Mouse (Mus musculus) kidney, postnatal 10 days (tissue): ENCODE measurements around the gene Lgi1.

ENCODE experiments used
- DNase-seq: peaks from one replicate; pipeline ENCODE4 v3.0.0; 2021; ENCODE audit warnings: mixed read lengths

The Lgi1 gene

GRCm38 (mm10) chr19:38264505-38265500, at the start of gene Lgi1:
Gene Lgi1, plus strand, starts transcription at chr19:38264536.
- DNase-seq: no peak

- no peak for DNase-seq
These were observed 46.6 kb upstream of the Lgi1 start for GRCm38 (mm10) chr19:38217696-38218095.

- no peak for DNase-seq
These were observed 40.9 kb upstream of the Lgi1 start for GRCm38 (mm10) chr19:38223356-38223904.

GRCm38 (mm10) chr19:38223905-38224684, 40.2 kb upstream of the Lgi1 start, which contains the start of gene Fra10ac1:
Gene Fra10ac1, minus strand, starts transcription at chr19:38224156.
- DNase-seq: peak; percentile 94

GRCm38 (mm10) chr19:38224685-38225060, 39.7 kb upstream of the Lgi1 start:
- no peak for DNase-seq

- DNase-seq: peak; percentile 21
These were observed 35.6 kb upstream of the Lgi1 start for GRCm38 (mm10) chr19:38228699-38229098.

- peak; percentile 27 for DNase-seq
These were observed 32.2 kb upstream of the Lgi1 start for GRCm38 (mm10) chr19:38232087-38232486.

GRCm38 (mm10) chr19:38232516-38232915, 31.8 kb upstream of the Lgi1 start:
- DNase-seq: no peak

GRCm38 (mm10) chr19:38236526-38236925, 27.8 kb upstream of the Lgi1 start:
- no peak for DNase-seq

GRCm38 (mm10) chr19:38237834-38238212, 26.5 kb upstream of the Lgi1 start:
- no peak for DNase-seq

GRCm38 (mm10) chr19:38238213-38238951, 26.0 kb upstream of the Lgi1 start:
- no peak for DNase-seq

- no peak for DNase-seq
These were observed 22.0 kb upstream of the Lgi1 start for GRCm38 (mm10) chr19:38242314-38242852.

- DNase-seq: no peak
These were observed 19.6 kb upstream of the Lgi1 start for GRCm38 (mm10) chr19:38244748-38245147.

GRCm38 (mm10) chr19:38245361-38246176, 18.8 kb upstream of the Lgi1 start:
- DNase-seq: no peak

- DNase-seq: no peak
These were observed 18.1 kb upstream of the Lgi1 start for GRCm38 (mm10) chr19:38246177-38246622.

GRCm38 (mm10) chr19:38249627-38250026, 14.7 kb upstream of the Lgi1 start:
- no peak for DNase-seq

GRCm38 (mm10) chr19:38253796-38254195, 10.5 kb upstream of the Lgi1 start:
- peak; percentile 68 for DNase-seq

- DNase-seq: no peak
These were observed 5.7 kb upstream of the Lgi1 start for GRCm38 (mm10) chr19:38258651-38259065.

GRCm38 (mm10) chr19:38259436-38259835, 4.9 kb upstream of the Lgi1 start:
- no peak for DNase-seq

- DNase-seq: no peak
These were observed 4.0 kb upstream of the Lgi1 start for GRCm38 (mm10) chr19:38260346-38260745.

- no peak for DNase-seq
These were observed 3.0 kb upstream of the Lgi1 start for GRCm38 (mm10) chr19:38261351-38261750.
